12 mouse cellular contexts compared by ENCODE assay signal in the genomic region with DNA sequence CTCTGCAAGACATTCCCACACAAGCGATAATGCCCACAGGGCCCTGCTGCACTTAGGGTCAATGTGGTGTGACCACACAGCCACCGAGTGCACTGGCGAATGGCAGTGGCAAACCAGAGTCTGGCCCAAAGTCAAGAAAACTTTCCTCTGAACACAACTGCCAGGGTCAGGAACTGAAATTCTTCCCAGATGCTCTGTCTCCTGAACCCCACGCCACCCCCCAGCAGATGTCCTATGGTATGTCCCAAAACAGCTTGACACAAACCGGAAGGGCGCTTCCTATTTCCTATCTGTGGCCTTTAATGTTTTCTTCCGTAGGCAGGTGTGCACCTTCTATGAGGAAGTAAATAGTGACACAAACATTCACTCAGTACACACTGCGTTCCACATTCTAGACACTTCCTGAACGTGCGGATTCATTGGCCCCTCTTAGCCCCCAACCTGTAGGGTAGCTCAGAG. TPM values are rescaled to one million over a fixed set of nuclear protein-coding genes. Genes with fewer than 3 reads are reported as not detected.
DNase-seq lines count a peak whose midpoint lies in the region.
"Had no signal": no experiment of that assay in that cellular context is flagged by ENCODE, and none has a peak within 500 bp of the region (broad histone marks: within the 10 kb centered on the region; RNA-seq: fewer than 3 reads in every experiment).

No protein-coding gene starts in this region.

- 0 out of 2 replicates have a peak, but pooled peaks cover 1% of the 10 kb centered on the region for H3K36me3 ChIP-seq in embryonic facial prominence, embryonic 10.5 days (replicated peaks)
- H3K36me3 ChIP-seq in splenic B cell, adult 2 months (ENCODE audit: control insufficient read depth, insufficient read depth, low read length, poor library complexity, severe bottlenecking): no peaks in the 10 kb centered on the region
- H3K36me3 ChIP-seq: lung, embryonic 15.5 days had no signal

- no peaks in the 10 kb centered on the region for H3K27me3 ChIP-seq in embryonic facial prominence, embryonic 10.5 days (replicated peaks; ENCODE audit: low read depth, poor library complexity, severe bottlenecking)
- no peaks in the 10 kb centered on the region for H3K27me3 ChIP-seq in splenic B cell, adult 2 months (ENCODE audit: control insufficient read depth, insufficient read depth, low read length, poor library complexity, severe bottlenecking)
- H3K27me3 ChIP-seq: lung, embryonic 15.5 days had no signal

- H3K9me3 ChIP-seq in embryonic facial prominence, embryonic 10.5 days: no peaks in the 10 kb centered on the region
- H3K9me3 ChIP-seq: lung, embryonic 15.5 days had no signal

- H3K27ac ChIP-seq in embryonic facial prominence, embryonic 10.5 days (replicated peaks): peak overlapping the region; percentile 92; the same call in 1 of the 2 replicates
- H3K27ac ChIP-seq: lung, embryonic 15.5 days had no signal

- WGBS in embryonic facial prominence, embryonic 10.5 days: 52% methylated on average over 10 of the region's 10 CpGs

- peaks cover 71% of the 10 kb centered on the region for H3K4me1 ChIP-seq in embryonic facial prominence, embryonic 10.5 days

- DNase-seq in kidney, adult 11 months: peak; percentile 37
- DNase-seq in kidney, adult 9 months: no peak
- peak; percentile 51 for DNase-seq in embryonic facial prominence, embryonic 10.5 days (ENCODE audit: low spot score)
- peak; percentile 48 for DNase-seq in kidney, postnatal 14 days
- DNase-seq in splenic B cell, adult 2 months (ENCODE audit: low read depth, low spot score): peak; percentile 57
- DNase-seq in heart, adult 8-10 months (ENCODE audit: low spot score): no peak
- no peak for DNase-seq in gastrocnemius, adult 18-20 months (ENCODE audit: low spot score)
- DNase-seq in frontal cortex, adult 2 months (ENCODE audit: extremely low spot score in 1 of 2, low spot score in 1 of 2): no peak
- DNase-seq: cerebellum, postnatal 14 days; forebrain, postnatal 0 days; heart, postnatal 14 days had no signal

- no peak overlapping the region for H3K4me3 ChIP-seq in embryonic facial prominence, embryonic 10.5 days
- H3K4me3 ChIP-seq: lung, embryonic 15.5 days had no signal

RNA-seq across cellular contexts. Expression of gene Cnn3, which starts 40.8 kb away (rescaled TPM):
- 864 and 874 TPM in 2 replicates for polyA plus RNA-seq in embryonic facial prominence, embryonic 10.5 days (2016; fragmentation: Nextera tagmentation; extraction: Ambion mirVana)
- total RNA-seq in heart, adult 8-10 months (2022): 10 to 100 TPM; 30.4 to 35.4 (median 33.8) TPM
- 10 to 100 TPM; 15.2 to 21.6 TPM for total RNA-seq in gastrocnemius, adult 18-20 months (2021)
- 188 and 193 TPM in 2 replicates for polyA plus RNA-seq in frontal cortex, adult 2 months (2012; rRNA removed)

Comparison
In these comparisons a context has a peak if more than half of its experiments do, and no peak if none do; other contexts are left out.
1. DNase-seq: peak in kidney, adult 11 months (single experiment), embryonic facial prominence, embryonic 10.5 days (single experiment), kidney, postnatal 14 days (single experiment) and splenic B cell, adult 2 months (single experiment); none in kidney, adult 9 months (single experiment), heart, adult 8-10 months (single experiment), gastrocnemius, adult 18-20 months (single experiment) and frontal cortex, adult 2 months (0 of 2).